Mouse (Mus musculus) C2C12 (cell line): ENCODE data around the gene Oit1.

Source experiments
- CEBPB ChIP-seq: IDR thresholded peaks from one replicate; pipeline ENCODE4 v1.6.1; 2011; ENCODE audit warnings: low read depth, mild to moderate bottlenecking, control low read depth, moderate library complexity
- CTCF ChIP-seq: IDR thresholded peaks from one replicate; pipeline ENCODE4 v1.5.1; 2011; ENCODE audit not compliant: control insufficient read depth, insufficient read depth, insufficient read length
- MYOD1 ChIP-seq: IDR thresholded peaks from one replicate; pipeline ENCODE4 v1.6.1; 2011; ENCODE audit warnings: low read depth; ENCODE audit not compliant: control insufficient read depth, insufficient read length
- USF1 ChIP-seq: IDR thresholded peaks from one replicate; pipeline ENCODE4 v1.6.1; 2011; ENCODE audit warnings: low read depth, mild to moderate bottlenecking, control low read depth, moderate library complexity

- no peak for TF ChIP-seq CTCF
- no peak for TF ChIP-seq USF1
- no peak for TF ChIP-seq MYOD1
- TF ChIP-seq CEBPB, result no peak
These were observed 10.6 kb downstream of the Oit1 start for GRCm38 (mm10) chr14:8367727-8368520.
